Mouse (Mus musculus): ENCODE measurements around the gene Slc25a11.

The Slc25a11 gene

GRCm38 (mm10) chr11:70606717-70607116, 40.6 kb downstream of the Slc25a11 start:
- in situ Hi-C loops (cut with MboI; ENCODE audit: low pct_unique_long_range_greater_than_20kb in 1 of 2, low sequenced_read_pairs in 2 of 2, unreplicated experiment in 1 of 2): loop anchor here in 1 of 2 experiments (25.0 kb wide), 1 partner anchor 194 kb away; the partner anchor contains the start of gene Pelp1

- in situ Hi-C loops (cut with MboI; ENCODE audit: low pct_unique_long_range_greater_than_20kb in 1 of 2, low sequenced_read_pairs in 2 of 2, unreplicated experiment in 1 of 2): loop anchor here in 1 of 2 experiments (25.0 kb wide), 1 partner anchor 193 kb away; the partner anchor contains the start of gene Pelp1
These were observed 42.2 kb downstream of the Slc25a11 start for GRCm38 (mm10) chr11:70605024-70605566.

GRCm38 (mm10) chr11:70598451-70598953, 48.8 kb downstream of the Slc25a11 start:
- in situ Hi-C loops (cut with MboI; ENCODE audit: low pct_unique_long_range_greater_than_20kb in 1 of 2, low sequenced_read_pairs in 2 of 2, unreplicated experiment in 1 of 2): no loop called here

- in situ Hi-C loops (cut with MboI; ENCODE audit: low pct_unique_long_range_greater_than_20kb in 1 of 2, low sequenced_read_pairs in 2 of 2, unreplicated experiment in 1 of 2): no loop called here
These were observed 50.0 kb downstream of the Slc25a11 start for GRCm38 (mm10) chr11:70597301-70597700.

GRCm38 (mm10) chr11:70596094-70596493, 51.2 kb downstream of the Slc25a11 start:
- in situ Hi-C loops (cut with MboI; ENCODE audit: low pct_unique_long_range_greater_than_20kb in 1 of 2, low sequenced_read_pairs in 2 of 2, unreplicated experiment in 1 of 2): no loop called here

- in situ Hi-C loops (cut with MboI; ENCODE audit: low pct_unique_long_range_greater_than_20kb in 1 of 2, low sequenced_read_pairs in 2 of 2, unreplicated experiment in 1 of 2): no loop called here
These were observed 51.6 kb downstream of the Slc25a11 start for GRCm38 (mm10) chr11:70595638-70596037.

- in situ Hi-C loops (cut with MboI; ENCODE audit: low pct_unique_long_range_greater_than_20kb in 1 of 2, low sequenced_read_pairs in 2 of 2, unreplicated experiment in 1 of 2): no loop called here
These were observed 52.9 kb downstream of the Slc25a11 start for GRCm38 (mm10) chr11:70594253-70594989.
